Mouse (Mus musculus) megakaryocyte, embryonic 14.5 days (primary cell): ENCODE data around the gene Fut1. TPM values are rescaled to one million over a fixed set of nuclear protein-coding genes. Genes with fewer than 3 reads are reported as not detected.
A peak's percentile ranks its signal among the peaks of the same experiment; 100 is the strongest.

ENCODE experiments used
- H3K27me3 ChIP-seq: replicated peaks from 2 replicates; pipeline ENCODE3; 2012; ENCODE audit warnings: inconsistent platforms
- H3K36me3 ChIP-seq: replicated peaks from 2 replicates; pipeline ENCODE3; 2012; ENCODE audit warnings: low read length, inconsistent platforms, mixed read lengths
- H3K4me1 ChIP-seq: 2 replicates; pipeline ENCODE4 v1.6.1; 2012; ENCODE audit warnings: inconsistent platforms
- H3K4me3 ChIP-seq: replicated peaks from 2 replicates; pipeline ENCODE3; 2012; ENCODE audit warnings: moderate library complexity, mild to moderate bottlenecking, inconsistent platforms
- H3K9me3 ChIP-seq: 2 replicates; pipeline ENCODE4 v1.6.1; 2012; ENCODE audit warnings: inconsistent platforms
- FLI1 ChIP-seq: IDR thresholded peaks from 2 replicates; pipeline ENCODE4 v1.6.1; 2012; ENCODE audit warnings: low read length, inconsistent platforms, mixed read lengths
- GATA1 ChIP-seq: IDR thresholded peaks from 3 replicates; pipeline ENCODE4 v1.6.1; 2012; ENCODE audit warnings: mixed read lengths, low read length, inconsistent platforms, borderline replicate concordance
- polyA plus RNA-seq: library from polyadenylated mRNA; stranded (reverse); fragments of >175 nt; gene quantifications from 2 replicates; pipeline ENCODE4 v1.2.3, GENCODE M21; 2012; ENCODE audit warnings: low replicate concordance; ENCODE audit not compliant: insufficient read depth

Fut1 gene
- polyA plus RNA-seq, 1 experiment: 1.1 TPM

DNA sequence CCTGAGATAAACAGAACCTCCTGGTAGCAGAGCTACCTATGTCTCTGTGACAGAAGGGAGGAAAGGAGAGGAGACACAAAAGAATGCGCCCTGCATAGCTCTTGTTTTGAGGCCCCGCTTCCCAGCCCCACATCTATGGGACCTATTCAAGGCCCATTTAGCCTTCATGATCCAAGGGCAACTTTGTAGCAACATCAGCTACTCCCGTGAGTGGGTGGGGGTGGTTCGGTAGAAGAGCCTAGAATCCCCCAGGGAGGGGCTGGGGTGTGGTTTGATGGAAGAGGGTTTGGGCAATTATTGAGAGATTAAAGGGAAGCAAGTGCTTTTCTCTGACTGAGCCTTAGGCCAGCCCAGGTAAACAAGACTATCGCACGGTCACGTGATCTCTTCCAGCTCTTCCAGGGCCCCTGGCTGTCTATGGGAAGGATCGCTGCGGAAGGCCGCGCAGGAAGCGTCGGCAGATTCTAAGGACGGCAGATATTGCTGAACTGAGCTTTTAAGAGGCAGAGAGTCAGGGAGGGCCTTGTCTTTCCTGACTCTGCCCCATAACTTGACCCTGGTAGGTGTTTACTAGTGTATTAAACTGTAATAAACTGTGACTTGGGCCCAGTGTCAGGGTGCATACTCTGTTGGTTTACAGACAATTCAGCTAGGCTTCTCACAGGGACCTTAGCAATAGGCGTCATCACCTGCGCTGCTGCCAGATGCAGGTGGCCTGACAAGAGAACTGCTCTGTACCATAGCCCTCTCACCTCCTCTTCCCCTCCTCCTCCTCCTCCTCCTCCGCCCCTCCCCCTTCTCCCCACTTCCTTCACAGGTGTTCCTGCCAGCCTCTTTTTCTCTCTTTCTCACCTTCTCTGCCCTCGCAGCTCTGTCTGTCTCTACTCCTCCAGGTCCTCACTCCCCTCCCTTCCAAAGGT is 17.9 kb upstream of the Fut1 start:
- Histone ChIP-seq H3K27me3 (peaks cover 36% of the 10 kb centered on the region), H3K4me1 (peaks cover 34% of the 10 kb centered on the region), H3K9me3 (no peaks in the 10 kb centered on the region), H3K36me3 (no peaks in the 10 kb centered on the region), H3K4me3 (no peak overlapping the region)
- TF ChIP-seq GATA1 (no peak), FLI1 (no peak)

DNA sequence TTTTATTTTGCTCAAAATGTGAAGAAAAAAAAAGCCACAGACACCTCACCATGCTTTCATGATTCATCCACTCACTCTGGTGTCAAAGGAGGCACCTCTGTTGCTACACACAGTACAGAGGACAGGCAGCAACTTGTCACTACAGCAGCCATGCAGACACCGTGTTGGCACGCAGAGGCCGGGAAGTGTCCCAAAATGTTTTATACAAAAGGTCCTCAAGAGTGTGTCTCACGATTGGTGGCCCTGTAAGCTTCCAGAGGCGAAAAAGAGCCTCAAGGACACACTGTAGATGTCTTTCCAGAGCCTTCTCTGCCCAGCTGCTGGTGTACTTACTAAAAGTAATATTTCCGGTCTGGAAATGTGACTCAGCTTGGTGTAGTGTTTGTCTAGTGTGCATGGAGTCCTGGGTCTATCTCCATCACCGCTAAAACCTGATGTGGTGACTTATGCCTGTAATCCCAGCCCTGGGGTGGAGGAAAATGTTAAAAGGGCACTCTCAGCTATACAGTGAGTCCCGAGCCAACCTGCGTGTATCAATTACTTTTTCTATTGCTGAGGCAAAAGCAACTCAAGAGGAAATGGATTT is 11.3 kb upstream of the Fut1 start:
- peaks cover 11% of the 10 kb centered on the region for H3K27me3 ChIP-seq
- H3K36me3 ChIP-seq: no peaks in the 10 kb centered on the region
- peaks cover 13% of the 10 kb centered on the region for H3K4me1 ChIP-seq
- H3K9me3 ChIP-seq: peaks cover 6% of the 10 kb centered on the region; the same call in 1 of the 2 replicates
- H3K4me3 ChIP-seq: no peak overlapping the region
- TF ChIP-seq GATA1: no peak
- no peak for TF ChIP-seq FLI1

DNA sequence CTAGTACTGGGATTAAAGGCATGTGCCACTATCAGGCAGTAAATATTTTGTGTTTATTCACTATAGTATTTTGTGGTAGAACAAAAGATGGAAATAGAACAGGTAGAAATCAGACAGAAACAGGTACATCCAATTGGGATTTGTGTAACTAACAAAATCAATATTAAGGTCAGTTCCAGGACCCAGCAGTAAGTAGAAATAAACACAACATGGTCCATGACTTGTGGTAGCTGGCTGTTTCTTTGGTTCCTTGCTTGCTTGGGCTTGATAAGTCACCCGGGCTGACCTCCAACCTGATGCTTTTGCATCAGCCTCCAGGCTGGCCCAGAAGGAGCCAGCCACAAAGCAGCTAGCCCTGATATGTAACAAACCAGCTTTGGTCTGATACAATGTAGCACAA is 7.6 kb upstream of the Fut1 start:
- H3K4me3 ChIP-seq: no peak overlapping the region
- peaks cover 20% of the 10 kb centered on the region for H3K27me3 ChIP-seq
- no peaks in the 10 kb centered on the region for H3K36me3 ChIP-seq
- TF ChIP-seq FLI1 (no peak), GATA1 (no peak)
- H3K9me3 ChIP-seq: peaks cover 6% of the 10 kb centered on the region; the same call in 1 of the 2 replicates
- peaks cover 17% of the 10 kb centered on the region for H3K4me1 ChIP-seq

DNA sequence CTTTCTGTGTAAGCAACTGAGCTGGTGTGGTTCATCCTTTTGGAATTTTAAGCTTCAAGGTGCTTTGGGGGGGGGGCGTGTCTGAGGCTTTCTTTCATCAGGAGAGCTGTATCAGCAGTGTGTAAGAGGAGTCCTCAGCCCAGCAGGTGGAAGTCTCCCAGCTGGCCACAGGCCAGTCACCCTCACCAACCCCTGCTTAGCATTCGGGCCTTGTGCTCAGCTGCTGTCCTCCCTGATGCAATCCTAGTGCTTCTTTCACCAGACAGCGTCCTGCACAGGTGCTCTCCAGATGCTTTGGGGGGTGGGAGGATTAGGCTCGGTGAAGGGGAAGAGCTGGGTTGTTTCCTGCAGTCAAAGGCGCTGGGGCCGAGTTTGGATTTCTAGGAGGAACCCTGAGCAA is 812 bp upstream of the Fut1 start:
- Histone ChIP-seq H3K36me3 (no peaks in the 10 kb centered on the region), H3K4me1 (peaks cover 15% of the 10 kb centered on the region), H3K4me3 (no peak overlapping the region), H3K27me3 (peaks cover 64% of the 10 kb centered on the region), H3K9me3 (no peaks in the 10 kb centered on the region)
- TF ChIP-seq GATA1: no peak

DNA sequence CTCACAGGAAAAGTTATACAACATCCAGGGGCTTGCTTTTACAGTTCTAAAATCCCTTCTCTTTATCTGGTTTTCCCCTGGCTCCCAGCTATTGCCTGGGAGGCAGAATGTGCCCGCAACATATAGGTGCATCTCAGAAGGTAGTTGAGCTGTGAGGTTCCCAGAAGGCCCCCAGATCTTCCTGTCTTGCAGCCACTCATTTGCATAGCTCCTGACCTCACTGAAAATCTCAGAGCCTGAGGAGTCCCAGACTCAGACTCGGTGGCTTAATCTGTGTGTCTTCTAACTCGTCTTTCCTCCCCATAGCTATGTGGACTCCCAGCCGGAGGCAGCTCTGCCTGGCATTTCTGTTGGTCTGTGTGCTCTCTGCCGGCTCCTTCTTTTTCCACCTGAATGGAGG is 1.2 kb downstream of the Fut1 start:
- H3K27me3 ChIP-seq: peaks cover 65% of the 10 kb centered on the region
- no peaks in the 10 kb centered on the region for H3K36me3 ChIP-seq
- peaks cover 19% of the 10 kb centered on the region for H3K4me1 ChIP-seq
- TF ChIP-seq GATA1: no peak
- no peak for TF ChIP-seq FLI1
- no peak overlapping the region for H3K4me3 ChIP-seq
- peaks cover 9% of the 10 kb centered on the region for H3K9me3 ChIP-seq

DNA sequence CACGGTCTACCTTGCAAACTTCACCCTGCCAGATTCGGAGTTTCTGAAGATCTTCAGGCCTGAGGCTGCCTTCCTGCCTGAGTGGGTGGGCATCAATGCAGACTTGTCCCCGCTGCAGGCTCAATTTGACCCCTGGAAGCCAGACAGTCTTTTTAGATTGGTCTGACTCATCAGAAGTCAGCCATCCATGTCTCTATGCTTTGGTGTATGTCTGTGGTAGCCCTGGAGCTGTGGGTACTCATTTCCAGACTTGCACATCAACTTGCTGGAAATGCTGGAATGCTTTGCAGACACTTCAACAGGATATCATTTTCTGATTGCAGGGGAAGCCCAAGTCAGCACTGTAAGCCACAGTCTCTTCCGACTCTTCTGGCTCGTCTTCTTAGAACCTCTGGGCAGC is 2.5 kb downstream of the Fut1 start:
- peaks cover 15% of the 10 kb centered on the region for H3K9me3 ChIP-seq
- H3K4me3 ChIP-seq: no peak overlapping the region
- peaks cover 15% of the 10 kb centered on the region for H3K4me1 ChIP-seq
- peaks cover 70% of the 10 kb centered on the region for H3K27me3 ChIP-seq
- TF ChIP-seq GATA1: no peak
- TF ChIP-seq FLI1: no peak
- no peaks in the 10 kb centered on the region for H3K36me3 ChIP-seq

DNA sequence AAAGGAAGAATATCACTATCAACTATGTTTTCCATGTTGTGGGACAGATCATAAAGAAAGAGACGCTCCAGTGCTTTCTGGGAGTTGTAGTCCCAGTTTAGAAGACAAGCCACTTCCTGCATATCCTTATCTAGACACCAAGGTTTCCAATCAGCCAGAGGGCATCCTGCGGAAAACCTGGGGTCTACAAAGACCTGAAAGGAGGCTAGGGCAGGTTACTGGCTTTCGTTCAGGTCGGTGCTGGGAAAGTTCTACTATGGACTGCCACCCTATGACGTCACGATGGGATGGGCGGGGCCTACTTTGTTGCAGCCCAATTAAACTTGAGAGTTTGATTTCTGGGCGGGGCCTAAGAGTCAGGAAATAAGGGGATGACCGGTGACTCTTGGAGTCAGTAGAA is 4.4 kb downstream of the Fut1 start, which contains the start of gene Izumo1:
TSS of gene Izumo1 (plus strand) at position 369 of the 400 bp plus-strand sequence.
- TF ChIP-seq GATA1 (no peak), FLI1 (no peak)
- H3K36me3 ChIP-seq: no peaks in the 10 kb centered on the region
- H3K9me3 ChIP-seq: peaks cover 15% of the 10 kb centered on the region
- peaks cover 21% of the 10 kb centered on the region for H3K4me1 ChIP-seq
- H3K4me3 ChIP-seq: peak within 1 kb of the TSS; percentile 67
- peaks cover 67% of the 10 kb centered on the region for H3K27me3 ChIP-seq

DNA sequence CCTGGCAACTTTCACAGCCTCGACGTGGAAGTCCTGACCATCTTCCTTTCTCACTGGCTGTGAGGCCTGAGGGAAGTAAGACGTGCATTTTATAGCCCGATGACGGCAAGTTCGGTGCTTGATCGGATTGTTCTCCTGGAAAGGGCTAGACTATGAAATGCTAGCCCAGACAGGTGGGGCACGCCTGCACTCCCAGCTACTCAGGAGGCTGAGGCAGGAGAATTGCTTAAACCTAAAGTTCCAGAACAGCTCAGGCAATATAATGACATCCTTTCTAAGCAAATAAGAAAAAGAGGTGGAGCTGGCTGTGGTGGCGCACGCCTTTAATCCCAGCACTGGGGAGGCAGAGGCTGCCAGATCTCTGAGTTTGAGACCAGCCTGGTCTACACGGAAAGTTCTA is 6.4 kb downstream of the Fut1 start:
- Histone ChIP-seq H3K4me3 (no peak overlapping the region), H3K4me1 (peaks cover 35% of the 10 kb centered on the region), H3K36me3 (no peaks in the 10 kb centered on the region), H3K27me3 (peaks cover 69% of the 10 kb centered on the region), H3K9me3 (peaks cover 15% of the 10 kb centered on the region)
- TF ChIP-seq FLI1: no peak
- no peak for TF ChIP-seq GATA1

DNA sequence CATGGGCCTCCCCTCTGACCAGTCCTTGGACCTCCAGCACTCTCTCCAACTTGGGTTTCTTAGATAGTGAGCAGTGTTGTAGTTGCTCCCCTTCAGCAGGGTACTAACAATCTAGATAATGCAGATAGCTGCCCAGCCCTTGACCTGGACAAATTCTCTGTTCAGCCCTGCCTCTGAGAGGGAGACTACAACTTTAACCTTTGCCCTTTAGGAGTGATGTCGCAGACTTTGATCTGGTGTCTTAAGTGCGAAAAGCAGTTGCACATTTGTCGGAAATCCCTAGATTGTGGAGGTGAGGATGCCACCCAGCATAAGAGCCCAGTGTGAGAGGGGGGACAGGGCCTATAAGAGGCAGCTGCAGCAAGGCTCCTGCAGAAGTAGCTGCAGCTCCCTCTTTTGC is 7.6 kb downstream of the Fut1 start:
- Histone ChIP-seq H3K4me1 (peaks cover 42% of the 10 kb centered on the region), H3K36me3 (no peaks in the 10 kb centered on the region), H3K27me3 (peaks cover 69% of the 10 kb centered on the region), H3K4me3 (no peak overlapping the region), H3K9me3 (peaks cover 15% of the 10 kb centered on the region)
- no peak for TF ChIP-seq FLI1
- no peak for TF ChIP-seq GATA1

DNA sequence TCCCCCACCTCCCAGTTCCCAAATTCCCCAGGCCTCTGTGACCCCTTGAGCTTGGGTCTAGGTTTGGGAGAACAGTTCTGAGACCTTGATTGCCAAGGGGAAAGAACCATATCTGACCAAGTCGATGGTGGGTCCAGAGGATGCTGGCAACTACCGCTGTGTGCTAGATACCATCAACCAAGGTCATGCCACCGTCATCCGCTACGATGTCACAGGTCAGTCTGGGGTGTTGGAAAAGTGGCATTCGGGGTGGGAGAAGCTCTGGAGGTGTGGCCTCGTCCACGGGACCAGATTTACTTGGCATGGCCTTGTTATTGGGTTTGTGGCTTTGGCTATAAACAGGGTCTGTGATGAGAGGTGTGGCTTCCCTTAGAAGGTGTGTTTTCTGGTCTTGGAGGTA is 8.4 kb downstream of the Fut1 start:
- Histone ChIP-seq H3K9me3 (peaks cover 20% of the 10 kb centered on the region), H3K4me1 (peaks cover 42% of the 10 kb centered on the region), H3K27me3 (peaks cover 72% of the 10 kb centered on the region), H3K4me3 (no peak overlapping the region), H3K36me3 (no peaks in the 10 kb centered on the region)
- TF ChIP-seq GATA1 (no peak), FLI1 (no peak)
